Mouse (Mus musculus): ENCODE measurements around the gene Card11.

Gene Card11

DNA sequence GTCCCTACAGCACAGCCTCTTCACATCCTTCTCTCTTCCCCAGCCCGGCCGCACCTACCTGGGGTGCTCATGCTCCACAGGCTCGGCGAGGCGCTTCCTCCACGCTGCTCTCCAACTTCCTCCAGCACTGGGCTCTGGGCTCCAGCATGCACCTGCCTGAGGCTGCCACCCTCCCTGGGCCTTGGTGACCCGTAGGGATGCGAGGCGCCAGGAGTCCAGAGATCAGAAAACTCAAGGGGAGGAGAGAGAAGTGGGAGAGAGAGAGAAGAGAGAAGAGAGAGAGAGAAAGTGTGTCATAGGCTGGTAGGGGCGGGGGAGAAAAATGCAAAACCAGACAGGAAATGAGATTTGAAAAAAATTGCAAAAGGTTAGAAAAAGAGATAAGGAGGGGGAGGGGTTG, at the start of gene Card11:
Gene Card11 (minus strand): TSS at position 234 of the 400 bp plus-strand sequence.
- no peak for DNase-seq (ENCODE audit: low spot score in 2 of 2)

DNA sequence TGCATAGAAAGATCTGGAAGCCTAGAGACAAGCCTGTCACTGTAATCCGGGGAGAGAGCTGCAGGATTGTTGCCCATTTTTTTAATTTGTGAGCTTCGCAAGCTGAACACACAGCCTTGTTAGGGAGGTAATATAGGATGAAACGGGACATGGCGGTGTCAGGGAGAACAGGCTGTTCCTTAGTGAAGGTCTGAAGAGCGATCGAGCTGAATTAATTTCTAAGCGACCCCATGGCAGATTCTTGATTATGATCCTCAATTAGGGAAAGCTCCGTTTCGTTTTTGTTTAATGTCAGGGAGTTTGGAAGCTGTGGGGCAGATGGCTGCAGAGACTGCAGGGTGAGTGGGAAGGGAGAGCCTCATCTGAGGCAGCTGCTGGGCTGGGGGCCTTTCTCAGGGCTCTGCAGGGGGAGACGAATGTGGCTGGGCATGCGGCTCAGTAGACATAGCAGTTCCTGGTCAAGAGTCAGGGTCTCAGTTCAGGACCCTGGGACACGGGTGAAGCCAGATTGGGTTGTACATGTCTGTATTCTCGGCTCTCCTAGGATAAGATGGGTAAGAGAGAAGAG, 47.4 kb upstream of the Card11 start:
- no peak for DNase-seq (ENCODE audit: low spot score in 2 of 2)

DNA sequence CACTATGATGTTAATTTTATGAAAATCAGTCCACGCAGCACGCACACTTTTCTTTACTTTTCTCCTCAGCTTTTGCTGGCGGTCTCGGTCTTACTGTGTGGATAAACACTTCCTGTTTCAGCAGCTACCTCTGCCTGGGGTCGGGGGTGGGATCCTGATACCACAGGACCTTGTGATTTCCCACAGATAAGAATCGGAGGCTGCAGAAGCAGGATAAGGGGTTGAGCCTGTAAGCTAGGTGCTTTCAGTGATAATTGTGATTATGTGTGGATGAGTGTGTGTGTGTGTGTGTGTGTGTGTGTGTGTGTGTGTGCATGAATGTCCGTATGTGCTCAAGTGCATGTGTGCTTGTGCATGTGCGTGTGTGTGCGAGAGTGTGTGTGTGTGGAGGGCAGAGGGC, 44.6 kb upstream of the Card11 start:
- DNase-seq (ENCODE audit: low spot score in 2 of 2): no peak

DNA sequence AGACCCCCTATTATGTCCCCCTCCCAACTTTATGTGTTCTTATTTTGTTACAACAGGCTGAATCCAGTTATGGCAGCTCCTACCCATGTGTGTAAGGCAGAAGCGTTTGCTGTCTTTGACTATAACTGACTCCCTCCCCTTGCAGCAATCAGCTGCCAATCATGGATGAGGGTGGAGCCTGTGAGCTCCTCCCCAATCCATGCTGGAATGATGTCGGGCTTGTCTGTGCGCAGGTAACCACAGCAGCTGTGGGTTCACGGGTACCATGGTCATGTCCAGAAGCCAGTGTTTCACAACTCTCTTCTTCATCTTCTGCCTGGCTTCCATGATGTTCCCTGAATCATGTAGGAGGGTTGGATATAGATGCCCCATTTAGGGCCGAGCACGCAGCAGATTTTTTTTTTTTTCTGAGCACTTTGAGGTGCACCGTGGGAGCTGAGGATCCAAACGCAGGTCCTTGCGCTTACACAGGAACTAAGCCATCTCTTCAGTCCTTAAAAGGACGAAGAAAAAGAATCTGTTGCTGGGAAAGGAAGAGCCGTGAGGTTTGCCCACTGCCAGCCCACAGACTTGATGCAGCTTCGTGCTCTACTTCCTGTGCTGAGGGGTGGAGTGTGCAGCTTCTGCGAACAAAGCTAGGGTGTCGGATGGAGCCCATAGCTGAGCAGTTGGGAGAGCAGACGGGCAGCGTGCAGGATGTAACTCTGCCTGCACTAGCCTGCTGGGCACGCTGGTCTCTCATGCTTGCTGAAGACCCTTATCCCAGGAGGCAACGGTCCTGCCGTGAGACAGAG, 43.5 kb upstream of the Card11 start:
- peak in 1 of 2 experiments; percentile 18 for DNase-seq (ENCODE audit: low spot score in 2 of 2)

DNA sequence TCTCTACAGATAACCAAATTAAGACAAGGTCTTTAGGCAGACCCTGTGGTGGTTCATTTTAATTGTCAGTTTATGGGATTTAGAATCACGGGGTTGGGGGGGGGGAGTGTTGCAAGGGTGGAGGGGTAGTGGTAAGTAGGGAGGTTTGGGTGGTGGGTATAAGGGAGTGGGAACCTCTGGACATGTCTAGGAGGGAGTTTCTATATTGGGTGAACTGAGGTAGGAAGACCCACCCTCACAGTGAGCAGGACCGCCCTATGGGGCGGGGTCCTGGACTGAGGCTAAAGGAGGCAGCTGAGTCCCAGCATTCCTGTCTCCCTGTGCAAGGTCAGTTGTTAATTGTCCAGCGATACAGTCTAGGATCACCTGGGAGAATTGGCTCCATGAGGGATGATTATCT, 42.0 kb upstream of the Card11 start:
- DNase-seq (ENCODE audit: low spot score in 2 of 2): no peak

DNA sequence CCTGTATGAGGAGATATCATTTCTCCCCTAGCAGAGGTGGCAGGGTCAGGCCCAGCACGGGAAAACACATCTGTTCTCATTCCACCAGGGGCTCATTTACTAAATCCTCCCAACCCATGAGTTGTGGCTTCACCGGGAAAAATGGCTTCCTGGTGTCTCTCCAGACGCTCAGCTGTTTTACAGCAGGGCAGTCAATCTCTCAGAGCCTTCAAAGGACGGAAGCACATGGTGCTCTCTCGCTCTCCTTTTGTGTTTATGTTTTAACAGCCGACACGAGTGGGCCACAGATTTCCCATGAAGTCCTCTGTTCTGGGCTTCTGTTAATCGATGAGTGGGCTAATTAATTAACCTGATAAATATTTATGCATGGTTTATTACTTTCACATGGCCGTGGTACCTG, 40.5 kb upstream of the Card11 start:
- no peak for DNase-seq (ENCODE audit: low spot score in 2 of 2)

DNA sequence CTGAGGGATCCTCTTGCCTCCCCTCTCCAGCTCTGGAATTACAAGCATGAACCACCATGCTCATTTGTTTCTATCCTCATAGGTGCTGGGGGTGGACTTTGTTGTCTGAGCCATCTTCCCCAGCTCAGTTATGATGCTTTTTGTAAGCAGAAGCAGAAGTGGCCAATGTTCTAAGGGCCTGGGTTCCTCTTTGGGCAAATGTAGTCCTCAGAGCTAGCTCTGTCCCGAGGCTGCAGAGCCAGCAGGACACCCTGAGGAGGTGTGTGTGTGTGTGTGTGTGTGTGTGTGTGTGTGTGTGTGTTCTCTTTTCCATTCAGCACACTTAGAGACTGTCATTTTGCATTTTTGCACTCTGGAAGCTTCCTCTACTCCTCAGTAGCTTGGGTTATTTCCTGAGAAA, 38.0 kb upstream of the Card11 start:
- DNase-seq (ENCODE audit: low spot score in 2 of 2): no peak

DNA sequence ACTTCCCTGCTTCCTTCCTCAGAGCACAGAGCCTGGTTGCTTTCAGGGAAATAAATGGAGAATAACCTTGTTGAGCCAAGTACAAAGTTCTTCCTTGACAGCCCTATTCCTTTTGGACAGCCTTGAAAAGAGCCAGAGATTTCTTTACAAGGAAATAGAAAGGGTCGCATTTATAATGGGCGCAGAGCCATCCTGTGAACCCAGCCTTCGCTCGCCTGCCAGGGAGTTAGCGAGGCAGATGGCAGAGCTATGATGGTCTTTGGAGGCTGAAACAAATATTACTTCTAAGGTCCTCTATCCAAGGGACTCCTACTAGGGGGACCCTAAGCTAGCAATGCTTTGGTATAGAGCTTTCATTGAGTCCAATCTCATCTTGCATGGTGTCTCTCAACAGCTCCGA, 35.0 kb upstream of the Card11 start:
- no peak for DNase-seq (ENCODE audit: low spot score in 2 of 2)

DNA sequence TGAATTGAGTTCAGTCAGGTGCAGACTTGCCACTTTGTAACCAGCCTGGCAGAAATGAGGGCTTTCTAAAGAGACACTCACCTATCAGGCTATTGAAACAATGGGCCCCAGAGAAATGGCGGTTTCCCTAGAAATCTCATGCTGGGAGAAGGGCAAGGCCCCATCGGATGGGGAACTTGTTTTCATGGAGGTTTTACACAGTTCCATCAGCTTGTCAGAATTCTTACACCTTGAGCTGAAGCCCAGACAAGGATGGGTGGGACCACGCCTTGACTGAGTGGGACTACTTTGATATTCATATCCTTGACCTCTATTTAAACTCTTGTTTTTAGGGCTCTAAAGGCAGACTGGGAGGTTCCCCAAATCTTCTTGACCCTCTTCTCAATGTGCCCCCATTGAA, 33.9 kb upstream of the Card11 start:
- DNase-seq (ENCODE audit: low spot score in 2 of 2): no peak

DNA sequence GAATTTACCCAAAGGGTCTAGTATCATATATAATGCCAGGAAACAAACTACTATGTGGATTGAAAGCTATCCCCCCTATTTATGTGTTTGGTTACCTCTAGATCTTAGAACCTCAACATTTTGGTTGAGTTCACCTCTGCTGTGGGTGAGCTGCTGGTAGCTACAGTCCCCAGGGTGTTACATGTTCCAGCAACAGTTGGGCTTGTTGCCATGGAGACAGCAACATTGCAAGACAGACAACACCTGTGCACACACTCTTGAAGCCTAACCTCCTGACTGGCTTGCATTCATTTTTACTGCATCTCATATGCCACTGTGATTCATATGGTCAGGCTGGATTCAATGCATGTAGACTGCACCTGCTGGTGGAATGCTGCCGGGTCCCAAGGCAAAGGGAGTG, 32.6 kb upstream of the Card11 start:
- DNase-seq (ENCODE audit: low spot score in 2 of 2): no peak

DNA sequence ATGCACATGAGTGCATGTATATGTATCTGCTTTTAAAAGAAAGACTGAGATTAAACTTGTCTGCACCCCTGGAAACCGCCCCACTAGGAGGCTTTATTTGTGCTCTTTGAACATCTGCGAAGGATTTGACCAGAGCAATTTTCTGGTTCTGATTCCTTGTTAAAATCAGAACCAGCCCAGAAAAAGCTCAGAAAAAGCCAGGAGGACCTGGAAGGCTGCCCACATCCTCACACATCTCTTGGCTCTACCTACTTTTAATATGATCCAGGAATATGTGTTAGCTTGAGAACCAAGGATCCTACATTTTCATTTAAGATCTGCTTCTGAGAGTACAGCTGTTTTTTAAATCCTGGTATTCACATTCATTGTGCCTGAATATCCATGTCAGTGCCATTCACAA, 29.0 kb upstream of the Card11 start:
- no peak for DNase-seq (ENCODE audit: low spot score in 2 of 2)

DNA sequence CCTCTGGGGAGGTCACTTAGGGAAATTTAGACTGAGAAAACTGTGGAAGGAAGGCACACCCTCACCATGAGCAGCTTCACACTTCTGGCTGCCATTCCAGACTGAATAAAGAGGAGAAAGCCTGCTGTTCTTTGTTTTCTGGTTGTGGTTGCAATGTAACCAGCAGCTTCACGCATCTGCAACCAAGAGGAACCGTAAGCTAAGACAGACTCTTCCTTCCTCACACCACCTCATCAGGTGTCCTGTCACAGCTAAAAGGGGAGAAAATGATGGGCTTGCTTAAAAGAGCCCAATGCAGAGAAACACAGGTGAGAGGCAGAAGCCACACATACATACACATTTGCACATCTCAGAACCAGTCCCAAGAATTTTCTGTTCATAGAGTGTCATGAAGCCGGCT, 25.3 kb upstream of the Card11 start:
- no peak for DNase-seq (ENCODE audit: low spot score in 2 of 2)

DNA sequence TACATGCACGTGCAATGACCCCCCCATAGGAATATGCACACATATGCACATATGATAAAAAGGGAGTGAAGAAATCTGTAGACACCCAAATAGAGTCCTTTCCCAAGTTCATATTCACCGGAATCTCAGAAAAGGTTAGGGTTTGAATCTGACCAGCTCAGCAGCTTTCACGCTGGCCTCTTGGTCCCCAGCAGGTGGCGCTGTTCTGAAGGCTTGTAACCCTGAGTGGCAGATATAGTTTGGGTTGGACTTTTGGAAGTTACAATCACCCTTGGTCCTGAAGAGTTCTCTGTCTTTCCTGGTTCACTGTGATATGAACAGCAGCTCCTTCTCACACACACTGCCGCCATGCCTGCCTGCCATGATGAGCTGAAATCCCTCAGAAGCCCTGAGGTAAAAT, 24.1 kb upstream of the Card11 start:
- DNase-seq (ENCODE audit: low spot score in 2 of 2): no peak

DNA sequence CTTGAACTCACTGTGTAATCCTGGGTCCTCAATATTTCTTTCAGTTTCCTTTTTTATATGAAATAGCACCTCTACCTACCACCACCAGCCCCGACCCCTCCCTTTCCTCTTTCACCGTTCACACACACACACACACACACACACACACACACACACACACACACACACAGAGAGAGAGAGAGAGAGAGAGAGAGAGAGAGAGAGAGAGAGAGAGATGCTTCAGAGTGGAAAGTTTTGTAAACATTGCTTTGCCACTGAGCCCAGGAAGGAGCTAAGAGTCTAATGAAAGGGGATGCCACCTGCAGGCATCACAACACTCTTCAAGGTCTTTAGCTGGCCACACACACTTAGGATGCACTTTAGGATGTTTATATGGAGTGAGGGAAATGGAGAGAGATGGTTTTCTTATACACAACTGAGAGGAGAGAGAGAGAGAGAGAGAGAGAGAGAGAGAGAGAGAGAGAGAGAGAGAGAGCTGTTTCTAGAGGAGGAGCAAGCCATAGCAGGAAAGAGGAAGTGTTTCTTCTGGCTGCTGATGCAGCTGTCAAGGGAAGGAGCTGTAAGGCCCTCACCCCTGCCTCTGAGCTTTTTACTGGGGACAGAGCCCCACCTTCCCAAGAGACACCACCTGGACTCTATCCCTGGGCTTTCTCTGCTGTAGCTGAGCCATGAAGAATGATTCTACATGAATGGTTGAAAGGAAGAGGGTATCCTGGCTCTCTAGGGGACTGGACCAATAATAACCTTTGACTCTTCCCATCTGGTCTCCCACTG, 17.7 kb upstream of the Card11 start:
- DNase-seq (ENCODE audit: low spot score in 2 of 2): no peak

DNA sequence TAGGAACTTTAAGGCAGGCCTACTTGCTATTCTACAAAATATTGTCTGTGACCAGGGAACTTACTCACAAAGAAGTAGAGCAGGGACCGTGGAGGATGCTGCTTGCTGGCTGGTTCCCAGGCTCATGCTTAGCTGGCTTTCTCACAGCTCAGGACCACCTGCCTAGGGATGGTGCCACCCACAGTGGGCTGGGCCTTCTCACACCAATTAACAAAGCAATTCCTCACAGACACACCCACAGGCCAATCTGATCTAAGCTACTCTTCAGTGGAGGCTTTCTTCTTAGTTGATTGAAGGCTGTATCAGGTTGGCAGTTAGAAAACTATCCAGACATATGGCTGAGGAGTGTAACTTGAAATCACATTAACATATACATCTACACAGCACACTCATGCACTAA, 15.7 kb upstream of the Card11 start:
- DNase-seq (ENCODE audit: low spot score in 2 of 2): no peak

DNA sequence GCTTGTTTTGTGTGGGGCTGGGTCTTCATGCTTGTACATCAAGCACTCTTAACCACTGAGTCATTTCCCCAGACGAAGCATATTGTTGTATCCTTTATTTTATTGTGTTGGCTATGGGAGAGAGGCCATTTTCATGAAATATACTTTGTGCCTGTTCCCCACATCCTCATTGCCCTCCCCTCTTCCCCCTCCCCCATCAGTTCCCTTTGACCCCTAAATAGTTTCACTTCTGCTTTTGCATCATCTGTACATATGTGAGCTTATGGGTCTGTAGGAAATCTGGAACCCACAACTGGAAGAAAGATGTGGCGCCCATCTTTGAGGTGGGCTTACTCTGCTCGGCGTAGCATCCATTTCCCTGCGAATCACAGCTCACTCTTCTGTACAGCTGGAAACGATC, 13.8 kb upstream of the Card11 start:
- DNase-seq (ENCODE audit: low spot score in 2 of 2): no peak

DNA sequence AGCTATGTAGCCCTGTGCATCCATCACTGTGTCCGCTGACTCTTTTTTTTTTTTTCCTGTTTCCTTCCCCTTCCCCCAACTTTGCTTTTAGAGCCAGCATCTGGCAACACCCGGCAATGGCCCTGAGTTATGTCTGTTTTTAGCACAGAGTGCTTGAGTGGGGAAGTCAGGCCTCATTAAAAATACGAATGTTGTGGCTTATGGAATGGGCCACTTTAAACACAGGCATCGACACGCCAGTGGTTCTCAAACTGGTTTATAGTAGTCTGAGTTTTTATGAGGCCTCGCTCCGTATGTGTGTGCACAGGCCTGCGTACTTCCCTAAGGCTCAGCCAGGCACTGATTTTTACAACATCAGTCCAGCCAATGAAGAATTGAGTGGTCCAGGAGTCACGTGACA, 13.1 kb upstream of the Card11 start:
- no peak for DNase-seq (ENCODE audit: low spot score in 2 of 2)

DNA sequence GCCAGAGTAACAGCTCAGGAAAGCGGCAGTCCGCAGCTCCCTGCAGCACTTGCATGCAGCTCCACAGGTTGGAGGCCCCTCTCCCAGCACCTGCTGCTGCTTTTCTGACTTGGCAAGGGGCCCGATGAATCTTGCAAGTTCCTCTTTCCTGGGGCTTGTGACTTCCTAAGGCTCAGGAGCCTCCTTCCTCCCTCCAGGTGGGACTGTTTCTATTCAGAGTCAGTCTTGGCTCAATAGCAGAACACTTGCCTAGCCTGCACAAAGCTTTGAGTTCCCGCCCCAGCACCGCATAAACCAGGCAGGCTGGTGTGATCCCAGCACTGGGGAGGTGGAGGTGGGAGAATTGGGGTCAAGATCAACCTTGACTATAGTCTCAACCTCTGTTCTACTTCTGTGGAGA, 5.1 kb upstream of the Card11 start:
- no peak for DNase-seq (ENCODE audit: low spot score in 2 of 2)

DNA sequence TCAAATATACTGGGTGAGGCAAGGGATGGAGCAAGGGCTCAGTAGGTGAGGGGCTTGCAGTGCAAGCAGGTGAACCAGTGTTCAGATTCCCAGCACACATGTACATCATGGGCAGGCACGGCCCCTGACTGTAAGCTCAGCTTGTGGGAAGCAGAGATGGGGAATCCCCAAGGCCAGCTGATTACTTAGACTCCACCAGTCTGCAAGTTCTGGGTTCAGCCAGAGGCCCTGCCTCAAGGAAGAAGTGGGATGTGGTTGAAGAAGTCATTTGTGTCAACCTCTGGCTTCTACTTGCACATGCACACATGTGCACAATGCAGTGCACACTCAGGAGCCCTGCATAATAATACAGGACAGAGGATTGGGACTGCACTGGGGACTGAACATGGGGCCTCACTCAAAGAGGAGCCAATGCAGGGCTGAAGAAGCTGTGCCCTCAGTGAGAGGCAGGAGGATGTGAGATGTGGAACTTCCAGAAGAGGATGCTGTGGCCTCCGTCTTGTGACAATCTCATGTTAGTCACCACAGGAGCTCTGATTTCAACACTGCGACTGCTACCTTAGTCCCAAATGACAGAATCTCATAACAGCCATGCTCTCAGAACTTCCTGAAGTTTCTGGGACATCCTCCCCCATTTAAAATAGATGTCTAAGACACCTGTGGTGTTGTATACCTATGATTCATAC, 3.8 kb upstream of the Card11 start:
- DNase-seq (ENCODE audit: low spot score in 2 of 2): no peak

DNA sequence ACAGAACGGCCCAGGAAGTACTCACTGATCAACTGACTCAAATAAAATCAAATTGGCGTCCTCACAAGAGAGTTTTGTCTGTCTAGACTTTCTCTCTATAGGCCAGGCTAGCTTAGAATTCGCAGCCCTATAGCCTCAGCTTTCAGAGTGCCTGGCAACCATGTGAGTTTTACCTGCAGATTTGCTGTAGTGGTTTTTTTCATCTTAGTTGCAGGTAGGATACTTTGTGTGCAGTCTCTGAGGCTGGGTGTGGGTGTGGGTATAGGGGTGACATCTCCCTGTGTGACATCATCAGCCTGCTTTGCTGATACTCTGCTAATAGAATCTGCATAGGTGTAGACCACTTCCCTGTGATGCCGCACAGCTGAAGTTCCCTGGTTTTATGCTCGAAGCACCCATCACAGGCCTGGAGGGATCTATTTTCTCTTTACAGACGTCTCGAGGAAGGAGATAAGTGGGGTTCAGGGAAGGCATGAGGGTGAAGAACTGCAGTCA, 1.2 kb downstream of the Card11 start:
- no peak for DNase-seq (ENCODE audit: low spot score in 2 of 2)

DNA sequence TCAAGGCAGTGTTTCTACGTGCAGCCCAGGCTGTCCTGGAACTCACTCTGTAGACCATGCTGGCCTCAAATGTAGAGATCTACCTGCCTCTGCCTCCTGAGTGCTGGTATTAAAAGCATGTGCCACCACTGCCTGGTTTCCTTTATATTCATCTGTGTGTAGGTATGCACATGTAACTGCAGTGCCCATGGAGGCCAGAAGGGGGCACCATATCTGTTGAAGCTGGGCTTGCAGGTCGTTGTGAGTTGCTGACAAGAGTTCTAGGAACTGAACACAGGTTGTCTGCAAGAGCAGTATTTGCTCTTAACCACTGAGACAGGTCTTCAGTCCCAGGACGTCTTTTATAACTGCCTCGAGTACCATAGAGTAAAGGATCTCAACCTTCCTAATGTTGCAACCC, 2.6 kb downstream of the Card11 start:
- DNase-seq (ENCODE audit: low spot score in 2 of 2): no peak
